Mouse (Mus musculus) heart, postnatal 14 days (tissue): ENCODE measurements around the gene Mrpl10. TPM values are rescaled to one million over a fixed set of nuclear protein-coding genes. Genes with fewer than 3 reads are reported as not detected.

Source experiments
- DNase-seq, 2 experiments: peaks; one replicate each; pipeline ENCODE4 v3.0.0; 2021 to 2022
- intact Hi-C: fragments of 180-260 bp; cut with DNase I; formaldehyde crosslinking; loops from one replicate; pipeline ENCODE4 v1.15.1; 2025
- long read RNA-seq, 2 experiments: library from polyadenylated mRNA; stranded (forward); transcript quantifications; one replicate each; pipeline ENCODE4 v2.0.0; 2021
- total RNA-seq, 2 experiments: library from RNA; stranded (reverse); gene quantifications; 2 replicates each; pipeline ENCODE4 v1.2.3; 2021

Mrpl10 gene
- 10 to 100 TPM; 79.9 to 88.0 TPM for total RNA-seq
- long read RNA-seq, experiment 1, transcript Mrpl10-201 (5 exons, 1,708 nt) = major isoform, 89 of 106 reads
- long read RNA-seq, experiment 1, partial matches to known transcripts = 4 of 106 reads
- long read RNA-seq, experiment 1, other reads (novel, unspliced or antisense) = 13 of 106 reads
- long read RNA-seq, experiment 2, transcript Mrpl10-201 (5 exons, 1,708 nt) = major isoform, 80 of 96 reads
- long read RNA-seq, experiment 2, partial matches to known transcripts = 12 of 96 reads
- long read RNA-seq, experiment 2, other reads (novel, unspliced or antisense) = 4 of 96 reads

- DNase-seq = peak; percentile 92 to 93
- intact Hi-C loops = no loop called here
Observed at GRCm38 (mm10) chr11:97041022-97041899, at the start of gene Mrpl10, which contains the start of gene Lrrc46. Gene Mrpl10, plus strand, starts transcription at chr11:97041560. Gene Lrrc46, minus strand, starts transcription at chr11:97041407.

DNA sequence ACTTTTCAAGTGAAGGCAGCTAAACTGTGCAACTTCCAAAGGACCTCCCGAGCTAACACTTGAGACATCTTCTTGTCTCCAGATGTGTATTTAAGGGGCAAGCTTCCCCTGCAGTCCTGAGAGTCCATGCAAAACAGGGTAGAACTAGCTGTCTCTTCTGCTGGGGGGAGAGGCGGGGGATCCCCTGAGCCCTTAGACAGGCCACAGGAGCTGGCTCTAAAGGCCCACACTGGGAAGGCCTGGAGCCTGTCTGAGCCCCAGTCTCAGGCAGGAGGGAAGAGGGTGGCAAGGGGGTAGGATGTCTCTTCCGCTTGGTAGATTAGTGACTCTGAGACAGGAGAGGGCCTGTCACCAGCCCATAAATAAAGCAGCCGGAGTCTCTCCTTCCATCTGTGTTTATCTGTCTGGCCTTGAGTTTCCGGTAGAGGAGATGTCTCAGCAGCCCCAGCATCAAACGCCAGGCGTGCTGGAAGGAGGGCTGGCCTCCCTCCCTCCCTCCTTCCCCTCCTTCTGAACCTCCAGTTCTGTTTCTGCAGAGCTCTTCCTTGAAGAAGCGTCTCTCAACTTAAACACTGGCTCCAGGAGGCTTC, 48.5 kb upstream of the Mrpl10 start:
- DNase-seq = no peak
- intact Hi-C loops = no loop called here

GRCm38 (mm10) chr11:96995031-96995430, 46.3 kb upstream of the Mrpl10 start:
- intact Hi-C loops = no loop called here
- no peak for DNase-seq

GRCm38 (mm10) chr11:96995836-96996772, 45.3 kb upstream of the Mrpl10 start:
- intact Hi-C loops = no loop called here
- DNase-seq = no peak

GRCm38 (mm10) chr11:96996773-96997379, 44.5 kb upstream of the Mrpl10 start:
- no peak for DNase-seq
- intact Hi-C loops = no loop called here

DNA sequence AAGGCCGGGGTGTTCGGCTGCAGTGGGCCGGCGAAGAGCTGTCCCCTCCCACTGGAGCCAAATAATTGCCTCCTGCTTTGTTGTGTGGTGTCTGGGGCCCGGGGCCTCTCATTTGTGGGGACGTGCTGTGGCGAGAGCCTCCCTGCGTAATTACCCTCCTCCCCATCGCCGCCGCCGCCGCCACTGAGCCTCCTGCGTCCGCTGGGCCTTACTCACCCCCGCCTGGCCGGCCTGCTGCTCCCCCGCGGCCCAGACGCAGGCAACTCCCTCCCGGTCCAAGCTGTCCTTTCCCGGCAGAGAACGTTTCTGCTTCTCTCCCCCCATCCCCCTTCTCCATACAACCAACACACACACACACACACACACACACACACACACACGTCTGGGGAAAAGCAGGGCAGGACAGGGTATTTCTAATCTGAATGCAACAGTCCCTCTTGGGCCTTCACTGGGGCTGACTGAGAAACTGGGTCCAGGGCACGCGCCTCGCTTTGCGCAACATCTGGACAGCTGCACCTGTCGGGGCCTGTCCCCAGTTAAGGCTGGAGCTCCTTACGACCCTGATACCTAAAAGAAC, 43.9 kb upstream of the Mrpl10 start:
- intact Hi-C loops = no loop called here
- peak; percentile 53 to 55 for DNase-seq

DNA sequence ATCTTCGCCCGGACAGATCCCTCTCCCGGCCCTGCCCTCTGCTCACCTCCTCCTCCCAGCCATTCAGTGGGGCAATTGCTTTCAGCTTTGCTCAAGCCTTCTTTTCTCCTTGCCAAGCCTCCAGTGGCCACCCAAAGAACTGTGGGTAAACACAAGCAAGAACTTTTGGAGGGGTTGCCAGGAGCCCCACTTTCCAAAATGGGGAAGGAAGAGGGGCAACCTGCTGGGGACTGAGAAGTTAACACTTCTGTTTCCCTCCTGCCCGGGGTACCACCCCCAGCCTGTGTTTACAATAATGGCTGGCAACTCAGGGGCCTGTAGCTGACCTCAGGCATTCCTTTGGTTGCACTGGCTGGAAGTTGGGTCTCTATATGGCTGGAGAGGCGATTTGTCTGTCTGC, 38.2 kb upstream of the Mrpl10 start:
- intact Hi-C loops = no loop called here
- no peak for DNase-seq

DNA sequence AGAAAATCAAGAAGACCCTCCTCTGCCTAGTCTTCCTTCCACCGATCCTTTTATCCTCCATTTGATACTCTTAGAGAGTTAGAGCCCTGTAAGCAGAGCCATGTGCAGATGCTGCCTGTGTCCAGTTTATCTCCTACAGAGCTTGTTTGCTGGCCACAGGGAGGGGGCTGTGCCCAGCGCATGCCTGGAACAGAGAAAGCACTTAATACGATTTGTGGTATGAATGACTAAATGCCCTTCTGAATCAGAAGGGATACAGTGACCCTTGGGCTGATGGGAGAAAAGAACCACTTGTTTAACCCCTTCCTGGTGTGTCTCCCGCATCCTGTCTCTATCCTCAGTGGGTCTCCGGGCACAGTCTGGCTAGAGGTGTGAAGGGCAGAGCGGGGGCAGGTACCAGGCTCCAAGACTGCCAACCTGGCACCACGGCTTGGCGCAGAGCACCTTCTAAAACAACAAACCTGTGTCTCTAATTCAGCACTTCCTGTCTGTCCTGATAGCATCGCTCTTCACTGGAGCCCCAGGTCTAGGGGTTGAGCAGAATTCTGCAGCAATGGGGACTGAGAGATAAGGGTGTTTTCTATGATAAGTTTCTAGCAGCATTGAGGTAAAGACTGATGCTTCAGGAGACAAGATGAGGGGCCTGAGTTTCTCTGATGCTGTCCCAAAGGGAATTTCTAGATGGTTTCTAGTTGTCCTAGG, 34.1 kb upstream of the Mrpl10 start:
- intact Hi-C loops = no loop called here
- no peak for DNase-seq

DNA sequence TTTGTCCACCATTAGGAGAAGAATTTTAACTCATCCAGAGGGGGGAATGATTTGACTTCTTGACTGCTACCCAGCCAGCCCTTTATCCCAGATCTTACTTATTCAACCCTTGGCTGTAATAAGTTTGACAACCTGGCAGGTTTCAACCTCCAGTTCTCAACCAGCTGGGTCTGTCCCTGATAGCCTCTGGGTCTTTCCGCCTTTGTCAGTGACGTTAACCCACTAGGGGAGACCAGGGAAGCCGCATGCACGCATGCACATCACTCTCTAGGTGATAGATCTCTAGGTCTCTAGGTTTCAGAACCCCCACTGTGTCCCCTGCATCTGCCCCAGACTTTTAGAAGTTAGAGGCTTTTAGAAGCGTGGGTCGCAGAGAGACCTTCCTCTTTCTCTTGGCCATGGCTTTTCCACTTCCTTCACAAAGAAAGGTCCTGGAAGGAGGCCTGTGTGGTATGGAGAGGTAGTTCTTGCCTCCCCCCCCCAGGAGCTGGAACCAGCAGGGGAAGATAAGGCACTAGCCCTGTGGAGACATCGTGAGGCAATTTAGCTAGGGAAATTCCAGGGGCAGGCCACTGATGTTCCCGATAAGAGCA, 32.1 kb upstream of the Mrpl10 start:
- DNase-seq = no peak
- intact Hi-C loops = no loop called here

DNA sequence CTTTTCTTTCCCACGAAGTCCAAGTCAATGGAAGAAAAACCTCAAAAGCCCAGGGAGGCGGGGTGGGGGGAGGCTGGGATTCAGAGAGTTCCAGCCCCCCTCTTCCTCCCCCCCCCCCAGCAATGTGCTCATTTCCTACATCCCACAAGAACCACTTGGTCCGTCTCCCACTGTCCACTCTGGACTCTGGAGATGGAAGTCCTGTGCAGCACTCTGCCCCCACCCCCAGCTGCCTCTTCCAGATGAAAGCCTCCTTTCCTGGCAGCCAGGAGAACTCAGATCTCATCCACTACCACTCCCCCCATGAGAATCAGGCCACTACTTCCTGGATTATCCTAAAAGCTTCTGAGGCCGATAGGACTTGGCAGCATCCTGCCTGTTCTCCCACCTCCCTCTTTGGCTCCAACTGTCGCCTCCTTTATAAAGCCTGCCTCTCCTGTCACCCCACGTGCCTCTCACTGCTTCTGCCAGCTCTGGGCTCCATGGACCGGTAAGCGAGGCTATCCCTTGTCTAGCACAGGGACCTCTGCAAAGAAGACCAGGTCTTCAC, 28.2 kb upstream of the Mrpl10 start, which contains the start of gene Sp6:
TSS of gene Sp6 (plus strand) at position 274 of the 550 bp plus-strand sequence.
- intact Hi-C loops = no loop called here
- DNase-seq = peak in 1 of 2 experiments; percentile 11

- intact Hi-C loops = no loop called here
- no peak for DNase-seq
Observed at GRCm38 (mm10) chr11:97017696-97018582, 23.4 kb upstream of the Mrpl10 start.

DNA sequence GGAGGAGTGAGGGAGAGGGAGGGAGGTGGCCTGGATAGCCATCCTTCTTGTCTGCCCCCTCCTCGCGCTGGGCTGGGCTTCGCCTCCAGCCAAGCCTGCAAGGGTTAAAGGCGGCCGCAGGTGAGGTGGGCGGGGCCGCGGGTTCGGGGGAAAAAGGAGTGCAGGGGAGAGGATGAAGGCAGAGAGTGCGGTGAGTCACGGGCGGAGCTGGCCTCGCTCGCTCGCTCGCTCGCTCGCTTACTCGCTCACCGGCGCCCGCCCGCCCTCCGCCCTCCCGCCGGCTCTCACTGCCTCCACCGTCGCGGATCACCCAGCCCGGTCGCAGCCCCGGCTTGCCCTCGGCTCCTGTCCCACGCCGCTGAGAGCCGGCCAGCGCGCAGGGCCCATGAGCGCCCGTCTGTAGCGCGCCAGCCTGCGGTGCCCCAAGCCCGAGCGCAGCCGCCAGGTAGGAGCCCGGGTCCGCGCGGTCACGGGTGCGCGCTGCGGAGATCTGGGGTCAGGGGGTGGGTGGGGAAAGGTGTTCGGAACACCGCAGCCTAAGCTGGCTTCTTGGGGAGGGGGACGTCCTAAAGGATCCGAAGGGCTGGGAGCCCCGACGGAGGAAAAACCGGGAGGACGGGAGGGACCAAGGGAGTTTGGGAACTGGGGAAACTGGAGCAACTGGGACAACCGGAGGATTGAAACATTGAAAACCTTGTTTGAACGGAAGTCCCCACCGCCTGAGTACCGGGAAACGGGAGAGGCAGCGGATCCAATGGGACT, 22.6 kb upstream of the Mrpl10 start:
- intact Hi-C loops = no loop called here
- DNase-seq = no peak

DNA sequence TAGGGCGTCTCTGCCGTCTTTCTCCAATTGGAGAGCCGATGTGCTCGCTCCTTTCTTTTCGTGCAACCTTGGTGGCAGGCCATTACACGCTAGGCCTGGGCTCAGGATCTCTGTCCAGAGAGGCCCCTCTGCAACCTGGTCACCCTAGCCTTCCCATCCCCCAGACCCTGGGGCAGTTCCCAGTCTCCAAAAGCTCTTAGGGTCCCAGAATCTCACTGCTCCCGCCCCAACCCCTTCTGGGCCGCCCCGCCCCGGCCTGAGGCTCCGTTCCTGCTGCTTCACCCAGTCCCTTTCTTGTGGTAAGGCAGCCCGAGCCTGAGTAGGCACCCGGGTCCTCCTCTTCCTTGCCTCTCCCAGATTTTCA, 22.0 kb upstream of the Mrpl10 start:
- no peak for DNase-seq
- intact Hi-C loops = no loop called here

DNA sequence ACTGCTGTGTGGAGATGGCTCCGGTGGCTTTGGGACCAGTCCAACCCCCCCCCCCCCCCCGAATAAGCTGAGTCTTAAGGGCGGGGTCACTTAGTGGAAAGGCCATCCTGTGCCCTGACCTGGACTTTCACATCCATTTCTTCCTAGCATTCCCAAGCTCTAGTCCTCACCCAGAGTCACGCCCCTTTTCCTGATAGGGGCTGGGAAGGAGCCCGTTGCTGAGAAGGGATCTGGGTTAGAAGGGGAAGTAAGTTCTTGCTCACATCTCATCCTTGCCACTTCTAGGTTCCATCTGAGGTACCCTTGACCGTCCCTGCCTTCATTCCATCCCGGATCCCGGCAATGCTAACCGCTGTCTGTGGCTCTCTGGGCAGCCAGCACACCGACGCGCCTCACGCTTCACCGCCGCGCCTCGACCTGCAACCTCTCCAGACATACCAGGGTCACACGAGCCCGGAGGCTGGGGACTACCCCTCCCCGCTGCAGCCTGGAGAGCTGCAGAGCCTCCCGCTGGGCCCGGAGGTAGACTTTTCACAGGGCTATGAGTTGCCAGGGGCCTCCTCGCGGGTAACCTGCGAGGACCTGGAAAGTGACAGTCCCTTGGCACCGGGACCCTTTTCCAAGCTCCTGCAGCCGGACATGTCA, 20.1 kb upstream of the Mrpl10 start:
- intact Hi-C loops = no loop called here
- no peak for DNase-seq

DNA sequence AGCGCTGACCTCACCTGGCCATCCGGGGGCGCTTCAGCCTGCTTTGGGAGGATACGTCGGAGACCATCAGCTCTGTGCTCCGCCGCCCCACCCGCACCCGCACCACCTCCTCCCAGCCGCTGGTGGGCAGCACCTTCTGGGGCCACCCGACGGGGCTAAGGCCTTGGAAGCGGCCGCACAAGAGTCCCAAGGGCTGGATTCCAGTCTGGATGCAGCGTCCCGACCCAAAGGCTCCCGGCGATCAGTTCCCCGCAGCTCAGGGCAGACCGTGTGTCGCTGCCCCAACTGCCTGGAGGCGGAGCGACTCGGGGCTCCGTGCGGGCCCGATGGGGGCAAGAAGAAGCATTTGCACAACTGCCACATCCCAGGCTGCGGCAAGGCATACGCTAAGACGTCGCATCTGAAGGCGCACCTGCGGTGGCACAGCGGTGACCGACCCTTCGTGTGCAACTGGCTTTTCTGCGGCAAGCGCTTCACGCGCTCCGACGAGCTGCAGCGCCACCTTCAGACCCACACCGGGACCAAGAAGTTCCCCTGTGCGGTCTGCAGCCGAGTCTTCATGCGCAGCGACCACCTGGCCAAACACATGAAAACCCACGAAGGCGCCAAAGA, 19.4 kb upstream of the Mrpl10 start:
- intact Hi-C loops = loop anchor here (1.0 kb wide), 1 partner anchor 40 kb away; the partner anchor contains the start of gene Sp2
- peak; percentile 80 to 87 for DNase-seq
